Mouse (Mus musculus): Measurements from ENCODE around the gene Tfam. TPM values are rescaled to one million over a fixed set of nuclear protein-coding genes. Genes with fewer than 3 reads are reported as not detected.
A peak's percentile ranks its signal among the peaks of the same experiment; 100 is the strongest.

Tfam gene
- polyA plus RNA-seq, 1 experiment from 2014 or later = 84.6 TPM

DNA sequence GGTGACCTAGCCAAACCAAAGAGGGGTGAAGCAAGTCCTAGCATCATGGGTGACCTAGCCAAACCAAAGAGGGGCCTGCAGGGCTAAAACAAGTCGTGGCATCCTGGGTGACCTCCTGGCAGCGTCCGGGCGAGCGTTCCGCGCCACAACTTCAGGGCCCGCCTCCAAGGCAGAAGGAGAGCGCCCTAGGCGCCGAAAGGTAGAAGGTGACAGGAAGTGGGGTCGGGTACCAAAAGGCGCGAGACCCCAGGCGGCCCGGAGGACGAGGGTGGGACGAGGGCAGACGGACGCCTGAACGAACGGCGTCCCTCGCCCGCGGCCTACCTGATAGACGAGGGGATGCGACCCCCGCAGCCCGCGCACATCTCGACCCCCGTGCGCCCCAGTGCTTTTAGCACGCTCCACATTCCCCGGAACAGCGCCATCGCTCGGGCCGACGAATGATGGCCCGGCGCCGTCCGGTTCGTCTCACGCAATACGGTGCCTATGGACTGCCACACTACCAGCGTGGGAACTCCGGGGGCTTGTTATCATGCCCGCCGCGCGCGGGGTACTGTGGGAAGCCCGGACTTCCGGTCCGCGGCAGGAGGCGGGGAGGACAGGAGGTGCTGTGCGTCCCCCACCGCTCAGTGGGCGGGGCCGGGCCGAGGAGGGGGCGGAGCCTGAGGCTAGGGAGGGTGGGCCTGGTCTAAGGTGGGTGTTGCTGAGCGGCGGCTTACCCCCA lies 402 bp downstream of the Tfam start:
- Histone ChIP-seq H3K9ac (replicated peaks; ENCODE audit: low read length) (peak overlapping the region; percentile 95), H3K4me1 (ENCODE audit: insufficient read depth, low read length) (peaks cover 12% of the 10 kb centered on the region), H3K27me3 (ENCODE audit: insufficient read depth, low read length) (no peaks in the 10 kb centered on the region), H3K9me3 (ENCODE audit: low read length) (no peaks in the 10 kb centered on the region), H3K4me3 (ENCODE audit: low read length) (peak overlapping the region; percentile 92), H3K36me3 (ENCODE audit: insufficient read depth, low read length) (peaks cover 19% of the 10 kb centered on the region), H3K4me2 (replicated peaks; ENCODE audit: low read depth, low read length) (peak overlapping the region; percentile 80), H3K27ac (ENCODE audit: low read length) (peak overlapping the region; percentile 85)
- ATAC-seq (ENCODE audit: low FRiP score, low TSS enrichment) = peak; percentile 98
- under 1% methylated on average over 65 of the region's 68 CpGs for WGBS

DNA sequence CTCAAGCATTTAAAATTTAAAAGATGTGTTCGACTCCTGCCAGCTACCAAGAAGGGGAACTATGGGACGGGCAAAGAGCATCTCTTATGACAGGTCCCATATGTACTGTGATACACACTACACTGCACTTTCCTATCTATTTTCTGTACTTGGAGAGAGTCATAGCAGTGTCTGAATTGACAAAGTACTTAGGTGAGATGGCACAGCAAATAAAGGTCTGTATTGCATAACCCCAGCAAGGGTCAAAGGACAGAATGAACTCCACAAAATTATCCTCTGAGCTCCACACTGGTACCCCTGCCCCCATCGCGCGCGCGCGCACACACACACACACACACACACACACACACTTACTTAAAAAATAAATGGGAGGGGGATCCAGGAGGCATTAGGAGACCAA lies 4.0 kb downstream of the Tfam start:
- Histone ChIP-seq H3K4me2 (replicated peaks; ENCODE audit: low read depth, low read length) (no peak overlapping the region), H3K4me1 (ENCODE audit: insufficient read depth, low read length) (peaks cover 9% of the 10 kb centered on the region), H3K27ac (ENCODE audit: low read length) (no peak overlapping the region), H3K36me3 (ENCODE audit: insufficient read depth, low read length) (peaks cover 41% of the 10 kb centered on the region), H3K9ac (replicated peaks; ENCODE audit: low read length) (no peak overlapping the region), H3K27me3 (ENCODE audit: insufficient read depth, low read length) (no peaks in the 10 kb centered on the region), H3K4me3 (ENCODE audit: low read length) (no peak overlapping the region), H3K9me3 (ENCODE audit: low read length) (no peaks in the 10 kb centered on the region)
- ATAC-seq (ENCODE audit: low FRiP score, low TSS enrichment) = no peak
- 96% methylated on average over 8 of the region's 8 CpGs for WGBS

DNA sequence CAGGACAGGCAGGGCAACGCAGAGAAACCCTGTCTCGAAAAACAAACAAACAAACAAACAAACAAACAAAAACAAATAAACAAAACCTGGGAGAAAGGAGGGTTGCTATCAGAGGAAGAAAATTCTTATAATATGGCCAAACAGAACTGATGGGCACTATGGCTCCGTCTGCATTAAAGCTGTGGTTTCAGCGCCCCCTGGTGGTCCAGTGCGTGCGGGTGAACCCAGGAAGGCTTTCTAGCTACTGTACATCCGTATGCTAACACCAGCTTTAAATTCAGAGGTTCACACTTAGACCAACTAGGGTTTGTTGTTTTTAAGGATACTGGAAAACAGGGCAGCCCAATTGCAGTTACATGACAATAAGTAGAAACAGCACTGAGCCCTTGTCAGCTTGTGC lies 12.2 kb downstream of the Tfam start:
- Histone ChIP-seq H3K4me1 (ENCODE audit: insufficient read depth, low read length) (no peaks in the 10 kb centered on the region), H3K9ac (replicated peaks; ENCODE audit: low read length) (no peak overlapping the region), H3K36me3 (ENCODE audit: insufficient read depth, low read length) (peaks cover 57% of the 10 kb centered on the region), H3K4me2 (replicated peaks; ENCODE audit: low read depth, low read length) (no peak overlapping the region), H3K27ac (ENCODE audit: low read length) (no peak overlapping the region), H3K27me3 (ENCODE audit: insufficient read depth, low read length) (no peaks in the 10 kb centered on the region), H3K4me3 (ENCODE audit: low read length) (no peak overlapping the region), H3K9me3 (ENCODE audit: low read length) (no peaks in the 10 kb centered on the region)
- no peak for ATAC-seq (ENCODE audit: low FRiP score, low TSS enrichment)
- WGBS = 42% methylated on average over 7 of the region's 7 CpGs

DNA sequence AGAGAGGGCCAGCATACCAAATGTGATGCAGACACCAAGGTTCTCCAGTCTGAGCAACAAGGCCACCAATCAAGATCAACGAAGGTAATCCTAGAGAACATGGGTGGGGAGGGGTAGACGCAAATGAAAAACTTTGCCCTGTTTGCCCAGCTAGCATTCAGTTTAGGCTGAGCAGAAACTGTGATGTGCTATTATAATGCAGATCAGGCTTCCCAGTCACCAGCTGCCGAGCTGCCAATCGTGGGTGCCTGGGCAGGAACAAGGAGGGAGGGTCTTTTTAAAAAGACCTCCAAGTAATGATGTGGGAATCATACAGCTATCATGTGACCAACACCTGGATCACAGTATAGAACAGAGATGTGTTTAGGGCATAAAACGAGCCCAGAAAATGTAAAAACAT lies 15.0 kb downstream of the Tfam start:
- peaks cover 34% of the 10 kb centered on the region for H3K36me3 ChIP-seq (ENCODE audit: insufficient read depth, low read length)
- no peaks in the 10 kb centered on the region for H3K27me3 ChIP-seq (ENCODE audit: insufficient read depth, low read length)
- no peak for ATAC-seq (ENCODE audit: low FRiP score, low TSS enrichment)
- WGBS = 86% methylated on average over 5 of the region's 5 CpGs
- H3K9me3 ChIP-seq (ENCODE audit: low read length) = no peaks in the 10 kb centered on the region
- H3K4me1 ChIP-seq (ENCODE audit: insufficient read depth, low read length) = peaks cover under 1% of the 10 kb centered on the region; the same call in 1 of the 2 replicates
- no peak overlapping the region for H3K27ac ChIP-seq (ENCODE audit: low read length)
- H3K4me2 ChIP-seq (replicated peaks; ENCODE audit: low read depth, low read length) = no peak overlapping the region
- H3K4me3 ChIP-seq (ENCODE audit: low read length) = no peak overlapping the region
- no peak overlapping the region for H3K9ac ChIP-seq (replicated peaks; ENCODE audit: low read length)

DNA sequence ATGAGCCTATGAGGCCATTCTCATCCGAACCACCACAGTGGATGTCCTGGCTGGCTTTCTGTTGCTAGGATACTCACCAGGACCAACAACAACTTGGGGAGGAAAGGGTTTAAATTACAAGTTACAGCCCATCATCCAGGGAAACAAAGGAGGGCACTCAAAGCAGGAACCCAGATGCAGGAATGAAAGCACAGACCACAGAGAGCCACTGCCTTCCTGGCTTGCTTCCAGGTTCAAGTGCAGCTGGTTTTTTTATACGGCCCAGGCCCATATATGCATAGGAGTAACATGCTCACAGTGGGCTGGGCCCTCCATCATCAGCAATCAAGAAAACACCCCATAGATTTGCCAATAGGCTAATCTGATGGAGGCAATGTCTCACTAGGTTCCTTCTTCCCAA lies 15.4 kb downstream of the Tfam start:
- no peak for ATAC-seq (ENCODE audit: low FRiP score, low TSS enrichment)
- H3K36me3 ChIP-seq (ENCODE audit: insufficient read depth, low read length) = peaks cover 32% of the 10 kb centered on the region
- no peaks in the 10 kb centered on the region for H3K27me3 ChIP-seq (ENCODE audit: insufficient read depth, low read length)
- H3K27ac ChIP-seq (ENCODE audit: low read length) = no peak overlapping the region
- H3K9me3 ChIP-seq (ENCODE audit: low read length) = no peaks in the 10 kb centered on the region
- H3K4me2 ChIP-seq (replicated peaks; ENCODE audit: low read depth, low read length) = no peak overlapping the region
- H3K4me1 ChIP-seq (ENCODE audit: insufficient read depth, low read length) = peaks cover 3% of the 10 kb centered on the region
- whole genome bisulfite sequencing = 79% methylated on average over 2 of the region's 2 CpGs
- H3K9ac ChIP-seq (replicated peaks; ENCODE audit: low read length) = no peak overlapping the region
- H3K4me3 ChIP-seq (ENCODE audit: low read length) = no peak overlapping the region

DNA sequence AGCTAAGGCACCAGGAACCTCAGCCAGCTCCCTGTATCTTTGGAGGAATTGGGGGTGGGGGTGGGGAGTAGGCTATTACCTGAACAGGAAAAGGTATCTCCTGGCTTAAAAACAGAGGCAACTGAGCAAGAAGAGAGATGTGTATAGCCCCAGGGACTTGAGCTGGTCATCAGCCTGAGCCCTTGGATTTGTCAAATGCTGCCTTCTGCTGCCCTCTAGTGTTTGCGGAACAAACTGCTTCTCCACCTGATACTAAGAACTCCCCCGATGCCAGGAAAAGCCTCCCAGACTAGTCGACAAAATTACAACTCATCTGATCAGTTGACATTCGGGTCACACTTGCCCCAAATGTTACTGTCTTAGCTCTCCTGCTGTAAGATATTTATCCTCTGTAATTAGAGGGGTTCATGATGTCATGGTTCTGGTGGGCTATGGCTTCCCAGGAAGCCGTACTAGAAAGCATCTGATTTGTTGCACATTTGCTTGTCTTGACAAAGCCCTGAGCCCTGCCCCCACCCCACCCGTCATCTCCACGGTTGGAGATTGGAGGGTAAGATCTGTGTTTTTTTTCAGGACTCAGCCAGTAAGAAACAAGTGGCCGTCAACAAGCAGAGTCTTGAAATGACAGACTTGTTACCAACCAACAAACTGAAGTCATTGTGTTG lies 19.7 kb downstream of the Tfam start:
- Histone ChIP-seq H3K4me1 (ENCODE audit: insufficient read depth, low read length) (peaks cover 3% of the 10 kb centered on the region), H3K27me3 (ENCODE audit: insufficient read depth, low read length) (no peaks in the 10 kb centered on the region), H3K36me3 (ENCODE audit: insufficient read depth, low read length) (peaks cover 11% of the 10 kb centered on the region; the same call in 1 of the 2 replicates), H3K9me3 (ENCODE audit: low read length) (no peaks in the 10 kb centered on the region), H3K27ac (ENCODE audit: low read length) (no peak overlapping the region), H3K4me3 (ENCODE audit: low read length) (no peak overlapping the region), H3K9ac (replicated peaks; ENCODE audit: low read length) (no peak overlapping the region), H3K4me2 (replicated peaks; ENCODE audit: low read depth, low read length) (0 out of 2 replicates have a peak overlapping the region, but pooled peaks have one; percentile 13)
- ATAC-seq (ENCODE audit: low FRiP score, low TSS enrichment) = peak; percentile 65
- WGBS = 16% methylated on average over 8 of the region's 8 CpGs

DNA sequence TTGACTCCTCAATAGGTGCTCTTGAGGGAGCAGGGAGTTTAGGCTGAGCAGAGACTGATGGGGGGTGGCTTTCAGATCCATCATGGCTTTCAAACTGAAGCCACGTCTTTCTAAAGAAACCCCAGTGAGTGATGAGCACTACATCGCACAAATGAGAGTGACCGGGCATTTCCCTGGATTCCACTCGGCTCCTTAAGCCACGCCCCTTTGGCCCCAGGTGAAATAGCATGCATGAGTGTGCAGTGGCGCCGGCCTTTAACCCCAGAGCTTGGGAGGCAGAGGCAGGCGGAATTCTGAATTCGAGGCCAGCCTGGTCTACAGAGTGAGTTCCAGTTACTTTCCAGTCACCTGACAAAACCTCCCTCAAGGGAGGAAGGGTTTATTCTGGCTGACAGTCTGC lies 22.1 kb downstream of the Tfam start:
- Histone ChIP-seq H3K27ac (ENCODE audit: low read length) (no peak overlapping the region), H3K4me1 (ENCODE audit: insufficient read depth, low read length) (peaks cover 3% of the 10 kb centered on the region), H3K4me2 (replicated peaks; ENCODE audit: low read depth, low read length) (no peak overlapping the region), H3K4me3 (ENCODE audit: low read length) (no peak overlapping the region), H3K36me3 (ENCODE audit: insufficient read depth, low read length) (no peaks in the 10 kb centered on the region), H3K27me3 (ENCODE audit: insufficient read depth, low read length) (no peaks in the 10 kb centered on the region), H3K9me3 (ENCODE audit: low read length) (no peaks in the 10 kb centered on the region), H3K9ac (replicated peaks; ENCODE audit: low read length) (no peak overlapping the region)
- no peak for ATAC-seq (ENCODE audit: low FRiP score, low TSS enrichment)
- WGBS = 79% methylated on average over 9 of the region's 9 CpGs

DNA sequence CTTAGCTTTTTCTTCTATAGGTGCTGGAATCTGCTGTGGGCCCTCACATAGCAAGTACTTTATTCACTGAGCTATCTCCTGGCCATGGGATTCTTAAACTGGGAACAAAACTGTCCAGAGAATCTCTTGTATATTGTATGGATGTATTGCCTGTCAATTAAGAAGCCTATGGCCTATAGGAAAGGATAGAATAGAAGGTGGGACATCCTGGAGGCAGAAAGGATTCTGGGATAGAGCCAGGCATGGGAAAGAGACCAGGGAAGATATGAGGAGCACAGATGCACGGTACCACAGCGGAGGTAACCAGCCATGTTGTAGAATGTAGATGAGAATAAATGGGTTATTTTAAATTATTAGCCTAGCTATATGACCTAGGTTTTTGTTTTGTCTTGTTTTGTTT lies 36.6 kb downstream of the Tfam start:
- ATAC-seq (ENCODE audit: low FRiP score, low TSS enrichment) = no peak
- H3K9me3 ChIP-seq (ENCODE audit: low read length) = no peaks in the 10 kb centered on the region

DNA sequence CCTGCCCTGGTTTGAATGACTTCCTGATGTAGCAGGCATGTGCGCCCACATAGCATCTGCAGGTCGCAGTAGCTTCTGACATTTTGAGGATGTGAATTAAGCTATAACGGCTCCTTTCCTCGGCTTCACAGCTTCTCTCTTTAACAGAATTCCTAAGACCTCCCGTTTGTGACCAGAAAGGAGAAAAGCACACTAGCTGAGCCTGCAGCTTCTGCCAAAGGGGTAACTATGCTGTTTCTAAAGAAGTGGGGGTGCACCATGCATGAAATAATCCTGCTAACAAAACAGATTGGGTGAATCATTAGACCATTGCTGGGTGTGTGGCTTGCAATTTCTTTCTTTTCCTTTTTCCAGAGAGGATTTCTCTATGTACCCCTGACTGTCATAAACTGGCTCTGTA lies 37.1 kb downstream of the Tfam start:
- no peaks in the 10 kb centered on the region for H3K9me3 ChIP-seq (ENCODE audit: low read length)
- H3K9ac ChIP-seq (replicated peaks; ENCODE audit: low read length) = no peak overlapping the region
- H3K36me3 ChIP-seq (ENCODE audit: insufficient read depth, low read length) = no peaks in the 10 kb centered on the region
- WGBS = 62% methylated on average over 5 of the region's 5 CpGs
- H3K4me2 ChIP-seq (replicated peaks; ENCODE audit: low read depth, low read length) = no peak overlapping the region
- H3K4me3 ChIP-seq (ENCODE audit: low read length) = no peak overlapping the region
- H3K4me1 ChIP-seq (ENCODE audit: insufficient read depth, low read length) = peaks cover 6% of the 10 kb centered on the region; the same call in 1 of the 2 replicates
- no peak overlapping the region for H3K27ac ChIP-seq (ENCODE audit: low read length)
- no peaks in the 10 kb centered on the region for H3K27me3 ChIP-seq (ENCODE audit: insufficient read depth, low read length)
- no peak for ATAC-seq (ENCODE audit: low FRiP score, low TSS enrichment)

More for the DNA sequence above, 36.6 kb downstream of the Tfam start:
- H3K27ac ChIP-seq (ENCODE audit: low read length) = no peak overlapping the region
- H3K9ac ChIP-seq (replicated peaks; ENCODE audit: low read length) = no peak overlapping the region
- 86% methylated on average over 2 of the region's 2 CpGs for WGBS
- H3K36me3 ChIP-seq (ENCODE audit: insufficient read depth, low read length) = no peaks in the 10 kb centered on the region
- no peaks in the 10 kb centered on the region for H3K27me3 ChIP-seq (ENCODE audit: insufficient read depth, low read length)
- no peak overlapping the region for H3K4me2 ChIP-seq (replicated peaks; ENCODE audit: low read depth, low read length)
- peaks cover 6% of the 10 kb centered on the region; the same call in 1 of the 2 replicates for H3K4me1 ChIP-seq (ENCODE audit: insufficient read depth, low read length)
- H3K4me3 ChIP-seq (ENCODE audit: low read length) = no peak overlapping the region

DNA sequence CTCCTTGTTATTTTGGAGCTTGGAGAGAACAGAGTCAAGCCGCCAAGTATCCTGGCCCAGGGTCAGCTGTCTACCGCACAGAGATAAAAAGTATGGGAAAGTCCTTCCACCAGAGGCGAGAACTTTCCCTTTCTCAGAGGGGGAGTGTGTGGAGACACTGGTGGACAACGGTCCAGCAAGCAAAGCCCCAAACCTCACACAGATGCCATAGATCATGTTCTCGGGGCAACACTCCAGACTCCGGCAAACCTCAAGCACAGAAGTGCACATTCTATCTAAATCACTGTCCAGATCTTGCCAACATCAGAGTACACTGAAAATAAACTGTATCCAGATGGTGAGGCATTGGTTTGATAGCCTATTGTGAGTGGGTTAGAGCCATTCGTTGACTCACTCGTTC lies 39.4 kb downstream of the Tfam start:
- ATAC-seq (ENCODE audit: low FRiP score, low TSS enrichment) = peak; percentile 41; the same call in 1 of the 2 replicates
- H3K27me3 ChIP-seq (ENCODE audit: insufficient read depth, low read length) = no peaks in the 10 kb centered on the region

More for the DNA sequence above, 39.4 kb downstream of the Tfam start:
- 59% methylated on average over 8 of the region's 8 CpGs for WGBS
- no peak overlapping the region for H3K4me3 ChIP-seq (ENCODE audit: low read length)
- no peak overlapping the region for H3K4me2 ChIP-seq (replicated peaks; ENCODE audit: low read depth, low read length)
- peak overlapping the region; percentile 40; the same call in 1 of the 2 replicates for H3K27ac ChIP-seq (ENCODE audit: low read length)
- no peaks in the 10 kb centered on the region for H3K9me3 ChIP-seq (ENCODE audit: low read length)
- no peak overlapping the region for H3K9ac ChIP-seq (replicated peaks; ENCODE audit: low read length)
- H3K4me1 ChIP-seq (ENCODE audit: insufficient read depth, low read length) = peaks cover 6% of the 10 kb centered on the region; the same call in 1 of the 2 replicates
- no peaks in the 10 kb centered on the region for H3K36me3 ChIP-seq (ENCODE audit: insufficient read depth, low read length)
